Mouse (Mus musculus) adrenal gland, postnatal 10 days (tissue): ENCODE data around the gene Mcm7. TPM values are rescaled to one million over a fixed set of nuclear protein-coding genes. Genes with fewer than 3 reads are reported as not detected.
"Not testable (repeated sequence)": the region's sequence is repeated elsewhere in the genome, so short reads cannot be mapped to it uniquely, and the experiment has no call there.

Source experiments
- DNase-seq: peaks from one replicate; pipeline ENCODE4 v3.0.0; 2021; ENCODE audit warnings: mixed read lengths
- long read RNA-seq, 2 experiments: library from polyadenylated mRNA; stranded (forward); transcript quantifications; one replicate each; pipeline ENCODE4 v2.0.0; 2021
- total RNA-seq, 2 experiments: library from RNA; stranded (reverse); gene quantifications; 2 replicates each; pipeline ENCODE4 v1.2.3; 2021

Mcm7 gene
- total RNA-seq = 10 to 100 TPM; 52.6 to 68.5 TPM
- long read RNA-seq, experiment 1, transcript Mcm7-201 (15 exons, 2,962 nt) = major isoform, 87 of 117 reads
- long read RNA-seq, experiment 1, partial matches to known transcripts = 11 of 117 reads
- long read RNA-seq, experiment 1, other reads (novel, unspliced or antisense) = 18 of 117 reads
- long read RNA-seq, experiment 2, transcript Mcm7-201 (15 exons, 2,962 nt) = major isoform, 49 of 75 reads
- long read RNA-seq, experiment 2, partial matches to known transcripts = 8 of 75 reads
- long read RNA-seq, experiment 2, other reads (novel, unspliced or antisense) = 18 of 75 reads

GRCm38 (mm10) chr5:138171695-138172491 lies at the start of gene Mcm7, which contains the start of gene Ap4m1:
Gene Mcm7, minus strand, starts transcription at chr5:138172422.
Gene Ap4m1, plus strand, starts transcription at chr5:138172002.
- peak; percentile 98 for DNase-seq

- DNase-seq = no peak
Observed at GRCm38 (mm10) chr5:138219864-138220263, 47.6 kb upstream of the Mcm7 start.

- not testable (repeated sequence) for DNase-seq
Observed at GRCm38 (mm10) chr5:138216632-138217031, 44.4 kb upstream of the Mcm7 start.

- DNase-seq = no peak
Observed at GRCm38 (mm10) chr5:138207873-138208272, 35.7 kb upstream of the Mcm7 start.

GRCm38 (mm10) chr5:138207253-138207652 lies 35.0 kb upstream of the Mcm7 start:
- peak; percentile 44 for DNase-seq

GRCm38 (mm10) chr5:138202086-138202485 lies 29.9 kb upstream of the Mcm7 start:
- DNase-seq = no peak

- peak; percentile 40 for DNase-seq
Observed at GRCm38 (mm10) chr5:138199576-138199975, 27.4 kb upstream of the Mcm7 start.

GRCm38 (mm10) chr5:138195463-138195862 lies 23.2 kb upstream of the Mcm7 start:
- no peak for DNase-seq

- peak; percentile 49 for DNase-seq
Observed at GRCm38 (mm10) chr5:138194755-138195345, 22.6 kb upstream of the Mcm7 start.

- DNase-seq = peak; percentile 89
Observed at GRCm38 (mm10) chr5:138193771-138194727, 21.8 kb upstream of the Mcm7 start, which contains the start of gene Mblac1. Gene Mblac1, plus strand, starts transcription at chr5:138194314.

- peak; percentile 73 for DNase-seq
Observed at GRCm38 (mm10) chr5:138187661-138188306, 15.6 kb upstream of the Mcm7 start.

- peak; percentile 87 for DNase-seq
Observed at GRCm38 (mm10) chr5:138186950-138187638, 14.9 kb upstream of the Mcm7 start, which contains the start of the genes Taf6 and Cnpy4. Gene Taf6, minus strand, starts transcription at chr5:138187451. Gene Cnpy4, plus strand, starts transcription at chr5:138187485.

GRCm38 (mm10) chr5:138173217-138173616 lies 995 bp upstream of the Mcm7 start:
- no peak for DNase-seq

- peak; percentile 98 for DNase-seq
Observed at GRCm38 (mm10) chr5:138170936-138171561, 1.2 kb downstream of the Mcm7 start.

GRCm38 (mm10) chr5:138165594-138165993 lies 6.6 kb downstream of the Mcm7 start:
- DNase-seq = no peak

GRCm38 (mm10) chr5:138163610-138164009 lies 8.6 kb downstream of the Mcm7 start:
- DNase-seq = no peak

GRCm38 (mm10) chr5:138163046-138163445 lies 9.2 kb downstream of the Mcm7 start:
- no peak for DNase-seq

- DNase-seq = peak; percentile 97
Observed at GRCm38 (mm10) chr5:138160842-138161665, 11.2 kb downstream of the Mcm7 start, which contains the start of gene Cops6. Gene Cops6, plus strand, starts transcription at chr5:138161071.
